Mouse (Mus musculus): ENCODE measurements around the gene Ccl5. TPM values are rescaled to one million over a fixed set of nuclear protein-coding genes. Genes with fewer than 3 reads are reported as not detected.

The Ccl5 gene
- polyA plus RNA-seq (2012; rRNA removed; ENCODE audit: low replicate concordance) = 253 and 747 TPM in 2 replicates

DNA sequence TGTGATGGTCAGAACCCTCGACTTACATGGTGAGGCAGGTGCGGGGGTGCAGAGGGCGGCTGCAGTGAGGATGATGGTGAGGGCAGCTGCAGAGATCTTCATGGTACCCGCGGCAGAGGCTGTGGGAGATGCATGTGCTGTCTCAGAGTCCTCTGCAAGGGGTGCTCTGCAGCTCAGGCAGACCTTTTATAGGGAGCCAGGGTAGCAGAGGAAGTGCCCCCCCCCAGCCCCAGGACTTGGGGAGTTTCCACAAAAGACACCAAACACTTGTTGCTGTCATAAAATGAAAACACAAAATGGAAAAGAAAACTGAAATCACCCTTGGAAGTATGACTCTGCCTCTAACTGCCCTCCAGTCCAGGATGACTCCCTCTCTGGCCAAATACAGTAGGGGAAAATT lies at the start of gene Ccl5:
Gene Ccl5, minus strand, starts transcription at position 159 of the 400 bp plus-strand sequence.

GRCm38 (mm10) chr11:83578186-83578760 lies 48.0 kb upstream of the Ccl5 start, which contains the start of gene Ccl9:
TSS of gene Ccl9 (minus strand) at chr11:83578636.

DNA sequence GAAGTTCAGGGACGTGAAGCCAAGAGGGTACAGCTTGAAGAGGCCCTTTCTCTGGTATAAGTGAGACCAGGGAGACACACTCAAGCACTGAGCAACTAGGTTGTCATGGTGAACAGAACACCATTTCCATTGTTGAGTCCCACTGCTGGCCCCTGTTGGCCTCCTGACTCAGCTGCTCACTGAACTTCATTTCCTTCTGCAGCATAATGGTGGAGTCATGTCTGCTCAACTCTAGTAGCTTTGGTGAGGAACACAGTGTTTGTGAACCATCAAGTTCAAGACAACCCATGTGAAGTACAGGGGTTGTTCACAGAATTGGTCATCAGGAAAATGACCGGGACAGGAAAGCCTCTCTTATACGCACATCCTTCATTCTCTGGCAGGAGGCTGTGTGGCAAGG lies 8.2 kb downstream of the Ccl5 start, which contains the start of gene Heatr9:
Gene Heatr9, minus strand, starts transcription at position 101 of the 400 bp plus-strand sequence.

Other genes with a start within 250 kb of the Ccl5 start
- not detected in 2 replicates for gene Slfn14, start 243.8 kb downstream of the Ccl5 start, polyA plus RNA-seq (2012; rRNA removed; ENCODE audit: low replicate concordance)
- 14.4 and 18.1 TPM in 2 replicates for gene Ap2b1, start 231.5 kb downstream of the Ccl5 start, polyA plus RNA-seq (2012; rRNA removed; ENCODE audit: low replicate concordance)
- 3.7 and 6.7 TPM in 2 replicates for gene Pex12, start 227.9 kb downstream of the Ccl5 start, polyA plus RNA-seq (2012; rRNA removed; ENCODE audit: low replicate concordance)
- gene Rasl10b, start 121.4 kb downstream of the Ccl5 start, polyA plus RNA-seq (2012; rRNA removed; ENCODE audit: low replicate concordance) = 0.67 and 0.92 TPM in 2 replicates
- 0.19 TPM in 1 of 2 replicates, not detected in the other for gene Gas2l2, start 101.1 kb downstream of the Ccl5 start, polyA plus RNA-seq (2012; rRNA removed; ENCODE audit: low replicate concordance)
- 0.43 and 3.5 TPM in 2 replicates for gene 1700020L24Rik, start 92.8 kb downstream of the Ccl5 start, polyA plus RNA-seq (2012; rRNA removed; ENCODE audit: low replicate concordance)
- gene Mmp28, start 67.4 kb downstream of the Ccl5 start, polyA plus RNA-seq (2012; rRNA removed; ENCODE audit: low replicate concordance) = 4.0 and 24.0 TPM in 2 replicates
- gene Taf15, start 57.4 kb downstream of the Ccl5 start, polyA plus RNA-seq (2012; rRNA removed; ENCODE audit: low replicate concordance) = 1.5 and 3.1 TPM in 2 replicates
- not detected in 2 replicates for gene Heatr9, start 8.3 kb downstream of the Ccl5 start, polyA plus RNA-seq (2012; rRNA removed; ENCODE audit: low replicate concordance)
- gene Ccl9, start 48.1 kb upstream of the Ccl5 start, polyA plus RNA-seq (2012; rRNA removed; ENCODE audit: low replicate concordance) = 0.71 and 1.2 TPM in 2 replicates
- 25.6 and 33.1 TPM in 2 replicates for gene Ccl6, start 62.6 kb upstream of the Ccl5 start, polyA plus RNA-seq (2012; rRNA removed; ENCODE audit: low replicate concordance)
- gene Rpl9-ps1, start 115.1 kb upstream of the Ccl5 start, polyA plus RNA-seq (2012; rRNA removed; ENCODE audit: low replicate concordance) = not detected in 2 replicates
- 1.0 and 2.2 TPM in 2 replicates for gene Ccl3, start 118.8 kb upstream of the Ccl5 start, polyA plus RNA-seq (2012; rRNA removed; ENCODE audit: low replicate concordance)
- 1.2 and 4.3 TPM in 2 replicates for gene Ccl4, start 132.1 kb upstream of the Ccl5 start, polyA plus RNA-seq (2012; rRNA removed; ENCODE audit: low replicate concordance)
- 0.29 and 0.70 TPM in 2 replicates for gene Wfdc17, start 173.5 kb upstream of the Ccl5 start, polyA plus RNA-seq (2012; rRNA removed; ENCODE audit: low replicate concordance)
- gene Wfdc18, start 178.5 kb upstream of the Ccl5 start, polyA plus RNA-seq (2012; rRNA removed; ENCODE audit: low replicate concordance) = 10.1 TPM in 1 of 2 replicates, not detected in the other
- gene Wfdc21, start 216.4 kb upstream of the Ccl5 start, polyA plus RNA-seq (2012; rRNA removed; ENCODE audit: low replicate concordance) = 2.8 TPM in 1 of 2 replicates, not detected in the other
- 14.0 and 15.5 TPM in 2 replicates for gene Heatr6, start 223.2 kb upstream of the Ccl5 start, polyA plus RNA-seq (2012; rRNA removed; ENCODE audit: low replicate concordance)

All from duodenum, adult 2 months (tissue).